Mouse (Mus musculus) embryo, embryonic 9.5 days (tissue): Measurements from ENCODE around the gene Bud13.

Experiments used
- DNase-seq: peaks from one replicate; pipeline ENCODE4 v3.0.0-alpha.2; 2017; ENCODE audit errors: extremely low spot score

The Bud13 gene

GRCm38 (mm10) chr9:46337852-46338291 lies 55.1 kb downstream of the Bud13 start:
- peak; percentile 63 for DNase-seq

- DNase-seq = no peak
Measured at GRCm38 (mm10) chr9:46338384-46338783, 55.6 kb downstream of the Bud13 start.

GRCm38 (mm10) chr9:46339051-46339652 lies 56.3 kb downstream of the Bud13 start:
- DNase-seq = no peak

- no peak for DNase-seq
Measured at GRCm38 (mm10) chr9:46345887-46346665, 63.3 kb downstream of the Bud13 start.
